Mouse (Mus musculus) limb, embryonic 14.5 days (tissue): ENCODE results near the gene Xylt1. TPM values are rescaled to one million over a fixed set of nuclear protein-coding genes. Genes with fewer than 3 reads are reported as not detected.

Experiments
- ATAC-seq: fragments of 200-750 bp; cut with Nextera tagmentation; 2 replicates; pipeline ENCODE4 v1.8.0; 2017; ENCODE audit warnings: low read depth, moderate number of reproducible peaks, moderate TSS enrichment; ENCODE audit not compliant: low FRiP score
- DNase-seq: peaks from one replicate; pipeline ENCODE4 v3.0.0-alpha.2; 2015; ENCODE audit warnings: low spot score
- H3K27ac ChIP-seq: fragments of 300-500 bp; sonication (generic); replicated peaks from 2 replicates; pipeline ENCODE4 v1.5.1; 2014; ENCODE audit warnings: low read depth, mild to moderate bottlenecking, low read length, moderate library complexity, mixed read lengths
- H3K27me3 ChIP-seq: fragments of 300-500 bp; sonication (generic); 2 replicates; pipeline ENCODE4 v1.6.1; 2014; ENCODE audit warnings: low read length, mixed read lengths; ENCODE audit not compliant: control insufficient read depth, insufficient read depth
- H3K36me3 ChIP-seq: fragments of 300-500 bp; sonication (generic); 2 replicates; pipeline ENCODE4 v1.6.1; 2014; ENCODE audit warnings: mild to moderate bottlenecking, low read length, moderate library complexity, mixed read lengths; ENCODE audit not compliant: control insufficient read depth, insufficient read depth
- H3K4me1 ChIP-seq: fragments of 300-500 bp; sonication (generic); 2 replicates; pipeline ENCODE4 v1.6.1; 2014; ENCODE audit warnings: antibody characterized with exemption, low read length, mixed read lengths; ENCODE audit not compliant: control insufficient read depth, insufficient read depth
- H3K4me2 ChIP-seq: fragments of 300-500 bp; sonication (generic); replicated peaks from 2 replicates; pipeline ENCODE4 v1.6.1; 2014; ENCODE audit warnings: low read depth, mild to moderate bottlenecking, low read length, moderate library complexity; ENCODE audit not compliant: severe bottlenecking
- H3K4me3 ChIP-seq: fragments of 300-500 bp; sonication (generic); replicated peaks from 2 replicates; pipeline ENCODE4 v1.5.1; 2014; ENCODE audit warnings: low read length
- H3K9ac ChIP-seq: fragments of 300-500 bp; sonication (generic); 2 replicates; pipeline ENCODE4 v1.6.1; 2014; ENCODE audit warnings: mild to moderate bottlenecking, low read depth, low read length, moderate library complexity; ENCODE audit not compliant: severe bottlenecking
- H3K9me3 ChIP-seq: fragments of 300-500 bp; sonication (generic); 2 replicates; pipeline ENCODE4 v1.6.1; 2016; ENCODE audit warnings: low read length; ENCODE audit not compliant: control insufficient read depth
- POLR2A ChIP-seq: fragments of 200-500 bp; IDR thresholded peaks from 2 replicates; pipeline ENCODE4 v1.8.0; 2012; ENCODE audit warnings: inconsistent platforms, mild to moderate bottlenecking, moderate library complexity, borderline replicate concordance; ENCODE audit not compliant: insufficient read depth, insufficient read length; ENCODE audit errors: extremely low read depth
- WGBS: fragments of 180-500 bp; shearing (Covaris S2); extraction: QIAGEN DNeasy Blood & Tissue Kit; methylation state at CpG from one replicate; pipeline ENCODE4 v1.1.7; 2014; 5-methylcytosine and 5-hydroxymethylcytosine counted together
- polyA plus RNA-seq, 2 experiments: library from polyadenylated mRNA; depleted of rRNA in 1 of 2; stranded (reverse) in 1 of 2; unstranded in 1 of 2; fragments of >200 nt; fragmentation: Nextera tagmentation in 1 of 2; extraction: Ambion mirVana in 1 of 2; gene quantifications; 2 replicates each; pipeline versions ENCODE4 v1.2.1 to v1.2.3; 2012 to 2014

The Xylt1 gene
- polyA plus RNA-seq, 2 experiments = 4.2 to 9.9 TPM

- ATAC-seq (no peak), DNase-seq (no peak)
- Histone ChIP-seq H3K9ac (no peak overlapping the region), H3K36me3 (no peaks in the 10 kb centered on the region), H3K27ac (no peak overlapping the region), H3K4me1 (no peaks in the 10 kb centered on the region), H3K4me3 (no peak overlapping the region), H3K4me2 (no peak overlapping the region), H3K9me3 (no peaks in the 10 kb centered on the region), H3K27me3 (no peaks in the 10 kb centered on the region)
- TF ChIP-seq POLR2A = no peak
- WGBS = 90% methylated on average over 5 of the region's 5 CpGs
Measured at GRCm38 (mm10) chr7:117525678-117526077, 144.9 kb downstream of the Xylt1 start.

- Histone ChIP-seq H3K4me1 (no peaks in the 10 kb centered on the region), H3K4me3 (no peak overlapping the region), H3K36me3 (no peaks in the 10 kb centered on the region), H3K9ac (no peak overlapping the region), H3K4me2 (no peak overlapping the region), H3K27me3 (no peaks in the 10 kb centered on the region), H3K27ac (no peak overlapping the region), H3K9me3 (no peaks in the 10 kb centered on the region)
- WGBS = 91% methylated on average over 3 of the region's 3 CpGs
- ATAC-seq (no peak), DNase-seq (no peak)
- TF ChIP-seq POLR2A = no peak
Measured at GRCm38 (mm10) chr7:117526570-117526969, 145.8 kb downstream of the Xylt1 start.

- Histone ChIP-seq H3K4me2 (no peak overlapping the region), H3K4me1 (no peaks in the 10 kb centered on the region), H3K36me3 (no peaks in the 10 kb centered on the region), H3K27ac (no peak overlapping the region), H3K9ac (no peak overlapping the region), H3K9me3 (no peaks in the 10 kb centered on the region), H3K4me3 (no peak overlapping the region), H3K27me3 (no peaks in the 10 kb centered on the region)
- ATAC-seq = no peak
- TF ChIP-seq POLR2A = no peak
- no peak for DNase-seq
- WGBS = 82% methylated on average over 12 of the region's 12 CpGs
Measured at GRCm38 (mm10) chr7:117529787-117530655, 149.2 kb downstream of the Xylt1 start.

- Histone ChIP-seq H3K9me3 (no peaks in the 10 kb centered on the region), H3K36me3 (no peaks in the 10 kb centered on the region), H3K4me2 (no peak overlapping the region), H3K27me3 (no peaks in the 10 kb centered on the region), H3K4me3 (no peak overlapping the region), H3K27ac (no peak overlapping the region), H3K4me1 (peaks cover 4% of the 10 kb centered on the region; the same call in 1 of the 2 replicates), H3K9ac (no peak overlapping the region)
- WGBS = 49% methylated on average over 3 of the region's 3 CpGs
- no peak for TF ChIP-seq POLR2A
- no peak for ATAC-seq
- no peak for DNase-seq
Measured at GRCm38 (mm10) chr7:117532651-117533050, 151.9 kb downstream of the Xylt1 start.

GRCm38 (mm10) chr7:117533164-117533563 lies 152.4 kb downstream of the Xylt1 start:
- DNase-seq = no peak
- no peak overlapping the region for H3K4me2 ChIP-seq
- WGBS = 70% methylated on average over 5 of the region's 5 CpGs
- no peak overlapping the region for H3K9ac ChIP-seq
- H3K27ac ChIP-seq = no peak overlapping the region
- no peak for TF ChIP-seq POLR2A
- no peaks in the 10 kb centered on the region for H3K9me3 ChIP-seq
- no peaks in the 10 kb centered on the region for H3K36me3 ChIP-seq
- no peak for ATAC-seq
- peaks cover 4% of the 10 kb centered on the region; the same call in 1 of the 2 replicates for H3K4me1 ChIP-seq
- H3K27me3 ChIP-seq = no peaks in the 10 kb centered on the region
- no peak overlapping the region for H3K4me3 ChIP-seq
